Mouse (Mus musculus) lung, postnatal 0 days (tissue): ENCODE measurements around the gene Tcl1b3.
"Not testable (repeated sequence)": the region's sequence is repeated elsewhere in the genome, so short reads cannot be mapped to it uniquely, and the experiment has no call there.

ENCODE experiments used
- CTCF ChIP-seq: IDR thresholded peaks from 2 replicates; pipeline ENCODE4 v1.5.1; 2016; ENCODE audit warnings: antibody characterized with exemption, mild to moderate bottlenecking
- EP300 ChIP-seq: IDR thresholded peaks from 2 replicates; pipeline ENCODE4 v1.6.1; 2016; ENCODE audit warnings: antibody characterized with exemption, mild to moderate bottlenecking, control low read depth

GRCm38 (mm10) chr12:105201657-105202056, 10.8 kb downstream of the Tcl1b3 start, which contains the start of gene Tcl1b4:
- TF ChIP-seq CTCF, EP300: not testable (repeated sequence)
